32 mouse cellular contexts compared by ENCODE assay signal in genomic region chr7:80670889-80671288, GRCm38 (mm10).
"Had no signal": no experiment of that assay in that cellular context is flagged by ENCODE, and none has a peak within 500 bp of the region (broad histone marks: within the 10 kb centered on the region; RNA-seq: fewer than 3 reads in every experiment).

No protein-coding gene starts in this region.

- H3K4me3 ChIP-seq: limb, embryonic 10.5 days; limb, embryonic 12.5 days; limb, embryonic 13.5 days; limb, embryonic 15.5 days; liver, embryonic 12.5 days; liver, embryonic 13.5 days; liver, embryonic 15.5 days; lung, embryonic 15.5 days; megakaryocyte, embryonic 14.5 days; midbrain, embryonic 10.5 days; midbrain, embryonic 12.5 days; midbrain, embryonic 13.5 days; midbrain, embryonic 15.5 days; myocyte; neural tube, embryonic 12.5 days had no signal

- H3K4me2 ChIP-seq: limb, embryonic 12.5 days; limb, embryonic 13.5 days; limb, embryonic 15.5 days; liver, embryonic 11.5 days; liver, embryonic 12.5 days; liver, embryonic 13.5 days; liver, embryonic 15.5 days; lung, embryonic 14.5 days; lung, embryonic 15.5 days; midbrain, embryonic 11.5 days; midbrain, embryonic 12.5 days; midbrain, embryonic 13.5 days; midbrain, embryonic 15.5 days; neural tube, embryonic 12.5 days had no signal

- H3K9ac ChIP-seq: limb, embryonic 12.5 days; limb, embryonic 13.5 days; limb, embryonic 15.5 days; liver, embryonic 12.5 days; liver, embryonic 13.5 days; liver, embryonic 14.5 days; liver, embryonic 15.5 days; liver, postnatal 0 days; lung, embryonic 14.5 days; lung, embryonic 15.5 days; midbrain, embryonic 12.5 days; midbrain, embryonic 13.5 days; midbrain, embryonic 15.5 days; neural tube, embryonic 12.5 days had no signal

- H3K27ac ChIP-seq: limb, embryonic 10.5 days; limb, embryonic 12.5 days; limb, embryonic 13.5 days; limb, embryonic 15.5 days; liver, embryonic 12.5 days; liver, embryonic 13.5 days; liver, embryonic 14.5 days; liver, embryonic 15.5 days; lung, embryonic 15.5 days; macrophage; midbrain, embryonic 10.5 days; midbrain, embryonic 12.5 days; midbrain, embryonic 13.5 days; midbrain, embryonic 15.5 days; neural tube, embryonic 12.5 days had no signal

- DNase-seq: left cerebral cortex, postnatal 4 days; liver; liver, embryonic 13.5 days; liver, postnatal 0 days; lung, adult 18-20 months; lung, adult 2 months; lung, embryonic 14.5 days; lung, postnatal 10 days; lung, postnatal 14 days; lung, postnatal 36 days; lung, postnatal 4 days; midbrain, embryonic 14.5 days had no signal

- H3K9me3 ChIP-seq: limb, embryonic 10.5 days; limb, embryonic 12.5 days; limb, embryonic 13.5 days; limb, embryonic 15.5 days; liver, embryonic 12.5 days; liver, embryonic 13.5 days; liver, embryonic 15.5 days; lung, embryonic 15.5 days; megakaryocyte, embryonic 14.5 days; midbrain, embryonic 10.5 days; midbrain, embryonic 12.5 days; midbrain, embryonic 13.5 days; midbrain, embryonic 15.5 days; neural tube, embryonic 12.5 days had no signal

- H3K27me3 ChIP-seq: limb, embryonic 12.5 days; limb, embryonic 13.5 days; limb, embryonic 15.5 days; liver, embryonic 12.5 days; liver, embryonic 13.5 days; liver, embryonic 15.5 days; lung, embryonic 15.5 days; megakaryocyte, embryonic 14.5 days; midbrain, embryonic 12.5 days; midbrain, embryonic 13.5 days; midbrain, embryonic 15.5 days; neural tube, embryonic 12.5 days had no signal

- H3K4me1 ChIP-seq: midbrain, embryonic 12.5 days; midbrain, embryonic 13.5 days; midbrain, embryonic 15.5 days; neural tube, embryonic 12.5 days had no signal

- H3K36me3 ChIP-seq: limb, embryonic 10.5 days; liver, embryonic 13.5 days; liver, embryonic 15.5 days; midbrain, embryonic 10.5 days; midbrain, embryonic 12.5 days; midbrain, embryonic 13.5 days; midbrain, embryonic 15.5 days; neural tube, embryonic 12.5 days had no signal

- ATAC-seq: liver, embryonic 12.5 days; liver, postnatal 0 days; lung, postnatal 0 days; midbrain, embryonic 13.5 days; midbrain, embryonic 15.5 days; midbrain, embryonic 16.5 days had no signal
